Mouse (Mus musculus): ENCODE data around the gene Lrrc7.
"Not testable (repeated sequence)": the region's sequence is repeated elsewhere in the genome, so short reads cannot be mapped to it uniquely, and the experiment has no call there.

Gene Lrrc7

GRCm38 (mm10) chr3:158164452-158164851 is 397.6 kb downstream of the Lrrc7 start:
- no peak for DNase-seq

DNA sequence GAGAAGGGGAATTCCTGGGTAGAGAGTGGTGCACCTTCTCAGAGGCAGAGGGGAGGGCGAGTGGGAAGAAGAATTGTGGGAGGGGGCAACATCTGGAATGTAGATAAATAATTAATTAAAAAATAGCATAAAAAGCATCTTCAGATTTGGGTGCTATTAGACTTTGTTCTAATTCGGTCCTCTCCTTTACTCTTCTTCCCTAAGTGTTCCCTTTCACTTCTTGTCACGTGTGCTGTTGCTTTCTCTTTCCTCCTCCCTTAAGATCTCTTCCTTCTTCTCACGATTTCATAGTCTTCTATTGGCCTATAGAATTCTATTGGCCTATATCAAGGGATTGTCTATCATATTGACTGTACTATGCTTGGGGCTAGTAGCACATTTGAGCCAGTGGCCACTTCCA is 398.9 kb downstream of the Lrrc7 start:
- no peak for DNase-seq

- DNase-seq = no peak
Measured at GRCm38 (mm10) chr3:158161924-158162490, 400.0 kb downstream of the Lrrc7 start.

- no peak for DNase-seq
Measured at GRCm38 (mm10) chr3:158155515-158156286, 406.3 kb downstream of the Lrrc7 start.

- no peak for DNase-seq
Measured at GRCm38 (mm10) chr3:158154134-158154533, 407.9 kb downstream of the Lrrc7 start.

DNA sequence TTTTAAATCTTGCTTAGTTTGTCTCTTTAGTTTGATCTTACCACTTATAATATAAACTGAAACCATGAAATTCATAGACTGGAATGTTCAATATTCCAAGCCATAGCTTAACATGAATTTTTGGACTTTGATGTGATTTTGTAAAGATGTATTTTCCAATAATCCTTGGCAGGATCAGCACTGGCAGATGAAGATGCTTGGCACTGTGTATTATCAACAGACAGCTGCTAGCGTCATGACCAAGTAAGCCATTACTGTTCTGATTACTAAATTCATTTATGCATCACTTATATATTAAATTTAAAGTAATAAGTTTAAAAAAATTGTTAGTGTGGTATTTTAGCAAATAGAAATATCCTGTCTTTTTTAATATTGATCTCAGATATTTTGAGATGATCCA is 413.0 kb downstream of the Lrrc7 start:
- no peak for DNase-seq

DNA sequence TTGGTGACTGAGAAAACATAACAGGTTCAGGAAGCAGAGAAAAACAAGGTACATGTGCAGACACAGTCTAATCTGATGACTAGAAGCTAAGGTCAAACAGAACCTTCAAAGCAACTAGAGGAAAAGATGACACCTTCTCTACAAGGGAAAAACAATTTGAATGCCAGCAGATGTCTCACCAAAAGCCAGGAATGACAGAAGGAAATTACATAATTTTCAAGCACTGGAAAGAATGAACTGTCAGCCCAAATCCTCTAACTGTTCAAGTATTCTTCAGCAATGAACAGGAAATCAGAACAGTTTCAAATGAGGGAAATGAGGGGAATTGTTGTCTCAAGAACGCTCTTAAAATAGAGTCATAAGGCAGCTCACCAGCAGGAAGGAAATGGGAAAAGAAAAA is 421.4 kb downstream of the Lrrc7 start:
- DNase-seq = no peak

GRCm38 (mm10) chr3:158137796-158138195 is 424.2 kb downstream of the Lrrc7 start:
- DNase-seq = no peak

GRCm38 (mm10) chr3:158131672-158132071 is 430.3 kb downstream of the Lrrc7 start:
- no peak for DNase-seq

DNA sequence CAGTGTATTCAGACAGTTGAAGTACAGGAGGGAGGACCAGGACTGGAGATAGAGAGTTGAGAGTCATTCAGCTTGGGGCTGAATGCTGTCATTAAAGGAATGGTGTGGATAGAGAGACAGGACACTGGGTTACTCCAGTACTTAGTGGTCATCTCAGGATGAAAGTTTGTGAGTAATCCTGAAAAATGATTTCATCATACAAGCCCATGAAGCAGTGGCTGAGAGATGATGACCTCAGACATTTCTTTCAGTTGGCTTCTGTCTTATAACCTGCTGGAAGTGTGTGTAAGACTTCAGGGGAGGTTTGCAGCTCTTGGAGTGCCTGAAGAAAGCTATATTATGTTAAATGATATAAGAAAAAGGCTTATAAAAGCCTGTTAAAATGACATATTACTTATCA is 430.8 kb downstream of the Lrrc7 start:
- DNase-seq = no peak

DNA sequence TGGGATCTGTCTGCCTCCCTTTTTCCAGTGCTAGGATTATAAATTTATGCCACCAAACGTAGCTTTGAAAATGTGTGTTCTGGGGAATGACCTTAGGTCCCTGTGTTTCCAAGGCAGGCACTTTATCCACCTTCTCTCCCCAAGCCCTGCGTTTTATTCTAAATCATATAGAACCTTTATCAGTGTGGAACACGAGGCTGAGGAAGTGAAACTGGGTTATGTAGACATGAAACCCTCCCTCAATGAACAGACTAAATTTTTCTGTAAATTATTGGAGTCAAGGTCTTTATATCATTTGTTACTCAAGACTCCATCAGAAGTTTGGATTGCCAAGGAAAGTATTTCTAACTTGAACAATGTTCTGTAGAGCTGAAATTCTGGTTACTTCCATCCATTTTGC is 439.1 kb downstream of the Lrrc7 start:
- DNase-seq = no peak

DNA sequence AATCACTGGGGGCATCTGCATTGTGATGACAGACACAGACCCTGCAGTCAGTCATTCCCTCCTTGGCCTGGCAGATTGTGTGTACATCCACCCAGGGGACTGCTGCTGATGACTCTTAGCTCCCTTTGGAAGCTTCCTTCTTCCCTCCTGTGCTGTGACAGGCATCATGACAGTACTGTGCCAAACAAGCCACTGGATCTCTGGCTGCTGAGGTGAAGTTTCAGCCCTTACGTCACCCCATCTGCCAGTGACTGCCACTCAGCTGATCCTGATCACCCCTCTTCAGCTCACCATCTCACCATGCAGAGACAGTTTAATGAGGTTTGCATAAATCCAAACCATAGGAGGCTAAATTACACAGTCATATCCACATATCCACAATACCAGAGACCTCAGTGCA is 456.8 kb downstream of the Lrrc7 start:
- DNase-seq = no peak

GRCm38 (mm10) chr3:158103467-158103866 is 458.6 kb downstream of the Lrrc7 start:
- DNase-seq = no peak

GRCm38 (mm10) chr3:158102530-158102929 is 459.5 kb downstream of the Lrrc7 start:
- not testable (repeated sequence) for DNase-seq

DNA sequence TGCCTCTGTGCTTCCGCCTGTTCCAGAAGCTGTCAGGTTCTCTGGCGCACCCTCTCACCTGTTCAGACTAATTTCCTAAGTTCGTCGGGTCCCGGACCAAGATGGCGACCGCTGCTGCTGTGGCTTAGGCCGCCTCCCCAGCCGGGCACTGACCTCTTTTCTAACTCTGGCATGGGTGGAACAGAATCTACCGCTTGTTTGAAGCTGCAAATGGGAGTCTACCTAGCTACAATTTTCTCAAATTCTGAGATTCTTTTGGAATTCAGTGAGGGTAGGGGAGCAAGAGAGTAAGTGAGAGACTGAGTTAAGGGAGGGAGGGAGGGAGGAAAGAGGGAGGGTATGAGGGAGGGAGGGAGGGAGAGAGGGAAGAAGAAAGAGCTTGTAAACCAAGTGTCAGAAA is 460.0 kb downstream of the Lrrc7 start:
- not testable (repeated sequence) for DNase-seq

DNA sequence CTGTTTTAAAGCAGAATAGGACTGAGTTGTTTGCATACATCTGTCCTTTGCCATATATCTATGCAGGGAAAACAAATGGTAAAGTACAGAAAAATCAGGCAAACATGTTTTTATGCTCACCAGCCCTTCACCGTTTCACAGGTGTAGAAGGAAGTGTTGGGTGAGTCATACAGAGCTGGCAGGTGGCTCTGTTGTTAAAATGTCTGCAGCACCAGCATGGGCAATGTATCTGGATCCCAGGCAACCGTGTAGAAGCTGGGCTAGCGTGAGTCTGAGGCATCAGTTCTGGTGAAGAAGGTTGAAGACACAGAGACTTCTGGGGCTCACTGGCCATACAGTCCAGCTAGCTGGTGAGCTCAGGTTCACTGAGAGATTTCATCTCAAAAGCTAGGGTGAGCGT is 468.1 kb downstream of the Lrrc7 start:
- no peak for DNase-seq

DNA sequence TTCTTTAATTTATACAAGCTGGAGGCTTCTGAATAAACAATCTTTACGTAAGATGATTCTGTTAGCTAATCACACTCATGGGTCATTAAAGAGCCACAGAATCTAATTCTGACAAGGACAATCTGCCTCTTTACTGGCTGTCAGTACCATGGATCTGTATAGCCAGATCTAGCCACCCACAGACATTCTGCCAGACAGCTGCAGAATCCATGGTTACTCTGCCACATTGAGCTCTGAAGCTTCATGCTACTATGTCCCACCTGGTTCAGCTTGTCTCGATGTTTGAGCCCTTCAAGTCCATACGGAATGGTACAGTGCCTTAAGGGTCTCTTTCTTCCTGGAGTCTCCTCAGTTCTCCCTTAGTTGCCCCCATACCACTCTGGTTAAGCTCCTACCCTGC is 470.4 kb downstream of the Lrrc7 start:
- no peak for DNase-seq

- no peak for DNase-seq
Measured at GRCm38 (mm10) chr3:158077828-158078227, 484.2 kb downstream of the Lrrc7 start.

- no peak for DNase-seq
Measured at GRCm38 (mm10) chr3:158077380-158077772, 484.6 kb downstream of the Lrrc7 start.

- DNase-seq = no peak
Measured at GRCm38 (mm10) chr3:158076685-158077379, 485.2 kb downstream of the Lrrc7 start.

GRCm38 (mm10) chr3:158075004-158075403 is 487.0 kb downstream of the Lrrc7 start:
- DNase-seq = no peak

DNA sequence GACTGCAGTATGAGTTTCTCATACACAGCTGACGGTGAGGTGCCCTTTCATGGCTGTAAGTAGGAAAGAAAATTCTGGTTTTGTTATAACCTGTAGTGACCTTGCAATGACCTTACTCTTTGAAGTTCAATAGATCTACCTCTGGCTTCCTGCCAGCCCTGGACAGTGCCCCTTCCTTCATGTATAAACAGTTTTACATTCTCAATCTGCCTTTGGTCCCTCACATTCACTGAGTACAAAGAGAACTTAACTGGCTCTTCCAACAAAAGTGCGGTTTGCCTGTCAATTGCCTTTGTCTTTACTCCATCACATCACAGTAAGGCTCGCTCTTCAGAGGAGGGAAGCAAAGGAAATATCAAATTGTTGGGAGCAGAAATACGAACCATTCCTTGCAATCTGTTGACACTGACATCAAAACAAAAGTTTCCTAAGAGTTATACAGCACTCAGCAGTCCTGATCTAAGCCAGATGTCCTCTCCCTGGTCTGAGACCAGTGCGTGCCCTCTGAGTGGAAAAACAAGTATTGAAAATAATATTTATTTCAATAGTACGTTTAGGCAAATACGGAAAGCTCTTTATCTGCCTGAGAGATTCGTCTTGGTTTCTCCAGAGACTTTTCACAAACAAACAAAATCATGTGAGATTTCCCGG is 493.3 kb downstream of the Lrrc7 start:
- no peak for DNase-seq

DNA sequence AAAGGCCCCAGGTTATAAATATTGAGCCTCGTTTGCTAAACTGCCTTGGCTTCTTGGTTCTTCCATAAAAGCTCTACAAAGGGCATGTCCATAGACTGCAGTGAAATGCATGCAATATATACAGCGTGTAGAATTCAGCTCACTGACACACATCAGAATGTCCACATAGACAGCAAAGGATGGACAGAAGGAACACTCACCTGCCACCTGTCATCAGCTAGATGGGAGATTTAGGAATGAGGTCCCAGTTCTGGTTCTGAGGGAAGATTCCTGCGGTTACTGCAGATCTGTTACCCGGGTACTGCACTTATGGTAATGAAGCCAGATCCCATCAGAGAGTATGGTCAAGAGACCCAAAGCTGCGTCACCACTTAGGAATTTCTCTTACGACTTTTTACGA is 494.1 kb downstream of the Lrrc7 start:
- DNase-seq = no peak

DNA sequence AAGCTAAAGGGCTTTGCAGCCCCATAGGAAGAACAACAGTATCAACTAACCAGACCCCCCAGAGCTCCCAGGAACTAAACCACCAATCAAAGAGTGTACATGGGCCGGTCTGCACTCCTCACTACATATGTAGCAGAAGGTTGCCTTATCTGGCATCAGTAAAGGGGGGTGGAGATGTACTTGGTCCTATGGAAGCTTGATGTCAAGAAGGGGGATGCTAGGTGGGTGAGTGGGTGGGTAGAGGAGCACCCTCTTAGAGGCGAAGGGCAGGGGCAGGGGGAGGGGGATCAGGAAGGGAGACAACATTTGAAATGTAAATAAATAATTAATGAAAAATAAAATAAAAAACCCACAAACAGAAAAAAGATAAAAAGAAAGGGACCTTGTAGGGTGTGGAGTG is 496.8 kb downstream of the Lrrc7 start:
- DNase-seq = no peak

Measured in thymus, postnatal 4 days (tissue).